Mouse (Mus musculus): Measurements from ENCODE around the gene Orm3.
A peak's percentile ranks its signal among the peaks of the same experiment; 100 is the strongest.

Gene Orm3

DNA sequence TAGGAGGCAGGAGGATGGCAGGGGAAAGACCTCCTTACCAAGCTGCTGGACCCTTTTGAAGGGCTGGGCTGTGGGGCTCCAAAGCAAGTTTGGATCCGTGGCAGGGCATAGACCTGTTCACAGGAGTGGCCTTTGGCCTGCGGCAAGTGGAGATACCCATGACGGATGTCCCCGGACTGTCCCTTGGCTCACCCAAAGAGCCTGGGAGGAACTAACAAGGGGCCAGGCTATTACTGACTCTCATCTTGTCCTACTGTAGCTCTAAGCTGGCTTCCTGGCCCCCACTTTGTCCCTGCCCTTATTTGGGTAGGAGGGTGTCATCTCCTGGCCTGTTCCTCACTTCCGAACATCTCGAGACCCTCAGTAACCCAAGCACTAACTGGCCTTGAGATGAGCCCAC, 46.6 kb downstream of the Orm3 start:
- DNase-seq (ENCODE audit: low read depth) = no peak

DNA sequence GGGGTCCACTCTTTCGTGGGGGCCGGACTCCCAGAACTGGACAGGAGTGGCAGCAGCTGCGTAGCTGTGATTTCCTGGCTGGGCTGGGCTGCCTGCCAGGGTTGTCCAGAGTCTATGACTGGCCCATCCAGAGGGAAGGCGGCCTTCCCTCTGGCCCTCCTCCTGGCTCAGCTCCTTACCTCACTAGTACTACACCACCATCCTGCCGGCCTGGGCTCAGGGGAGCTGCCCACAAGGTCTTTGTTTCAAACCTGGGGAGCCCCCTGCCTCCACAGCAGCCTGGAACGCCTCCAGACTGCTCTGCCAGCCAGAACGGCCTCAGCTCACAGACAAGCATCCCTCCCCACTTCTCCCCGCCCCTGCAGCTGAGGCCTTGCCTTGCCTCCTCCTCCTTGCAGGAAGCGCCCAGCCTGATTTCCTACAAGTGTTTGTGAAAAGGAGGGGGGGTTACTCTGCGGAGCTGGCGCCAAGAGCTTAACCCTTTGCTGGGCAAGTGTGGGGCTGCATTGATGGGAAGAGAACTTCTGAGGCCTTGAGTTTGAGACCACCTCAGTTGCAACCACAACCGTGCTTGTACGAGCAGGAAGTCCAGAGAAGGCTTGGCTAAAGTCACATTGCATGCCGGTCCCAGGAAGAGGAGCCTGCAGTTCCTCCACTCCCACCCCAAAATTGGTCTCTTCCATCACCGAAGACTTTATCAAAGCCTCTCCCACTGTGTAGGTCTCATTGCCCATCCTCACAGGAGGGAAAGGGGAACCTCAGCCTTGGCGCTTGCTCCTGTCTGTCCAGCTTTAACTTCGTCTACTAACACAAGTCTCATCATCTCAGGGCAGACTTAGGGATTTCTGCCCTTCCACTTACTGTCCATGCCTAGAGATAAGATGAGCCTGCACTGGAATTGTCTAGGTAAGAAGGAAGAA, 47.3 kb downstream of the Orm3 start, which contains the start of gene Akna:
TSS of gene Akna (minus strand) at position 315 of the 920 bp plus-strand sequence.
- DNase-seq (ENCODE audit: low read depth) = peak; percentile 6

DNA sequence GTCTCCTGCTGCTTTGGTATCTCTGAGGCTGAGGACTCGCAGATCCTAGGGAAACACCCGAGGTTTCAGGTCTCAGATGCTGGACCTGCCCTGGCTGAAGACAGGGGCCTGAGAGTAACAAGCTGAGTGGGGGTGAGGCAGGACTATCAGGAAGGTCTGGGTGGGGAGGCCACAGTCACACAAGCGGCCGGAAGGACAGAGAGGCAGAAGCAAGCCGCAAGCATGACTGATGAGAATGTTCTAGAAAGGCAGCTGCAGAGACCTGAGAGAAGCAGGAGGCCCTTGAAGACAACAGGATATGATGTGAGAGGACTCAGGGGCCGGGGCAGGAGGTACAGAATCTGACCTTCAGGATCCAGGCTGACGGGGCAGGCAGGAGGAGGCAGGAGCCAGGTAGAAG, 48.2 kb downstream of the Orm3 start:
- no peak for DNase-seq (ENCODE audit: low read depth)

GRCm38 (mm10) chr4:63405051-63405450, 49.1 kb downstream of the Orm3 start:
- DNase-seq (ENCODE audit: low read depth) = no peak

DNA sequence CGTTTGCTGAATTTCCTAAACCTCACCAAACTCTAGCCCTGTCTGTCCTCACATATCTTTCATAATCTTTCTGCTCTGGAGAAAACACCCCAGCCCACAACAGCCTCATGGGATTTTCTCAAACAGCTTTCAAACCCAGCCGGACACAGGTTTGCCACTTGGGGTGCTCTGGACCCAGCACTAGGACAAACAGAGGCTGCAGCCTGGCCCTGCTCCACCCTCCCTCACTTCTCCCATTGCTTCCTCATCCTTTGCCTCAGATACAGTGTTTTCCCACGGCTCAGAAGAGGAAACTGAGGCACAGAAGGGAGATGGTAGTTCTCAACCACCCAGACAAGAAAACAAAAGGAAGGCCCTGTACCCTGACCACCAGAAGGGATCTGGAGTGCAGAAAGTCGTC, 49.7 kb downstream of the Orm3 start:
- no peak for DNase-seq (ENCODE audit: low read depth)

DNA sequence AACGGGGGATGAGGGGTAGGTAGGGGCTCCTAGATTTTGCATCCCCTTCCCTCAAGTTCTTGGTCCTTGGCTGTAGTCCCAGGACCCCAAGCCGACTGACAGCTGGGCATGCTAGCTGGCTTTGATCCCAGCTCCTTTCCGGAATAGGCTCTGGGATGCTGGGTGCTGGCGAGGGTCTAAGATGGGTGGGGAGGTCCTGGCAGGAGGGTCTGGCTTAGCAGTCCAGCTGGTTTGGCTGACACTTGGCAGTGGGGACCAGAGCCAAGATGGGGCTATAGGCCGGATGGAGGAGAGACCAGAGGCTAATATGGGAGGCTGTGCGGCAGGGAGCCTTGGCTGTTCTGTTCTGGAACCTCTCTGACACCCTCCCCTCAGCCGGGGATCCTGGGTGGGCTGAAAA, 52.3 kb downstream of the Orm3 start:
- no peak for DNase-seq (ENCODE audit: low read depth)

DNA sequence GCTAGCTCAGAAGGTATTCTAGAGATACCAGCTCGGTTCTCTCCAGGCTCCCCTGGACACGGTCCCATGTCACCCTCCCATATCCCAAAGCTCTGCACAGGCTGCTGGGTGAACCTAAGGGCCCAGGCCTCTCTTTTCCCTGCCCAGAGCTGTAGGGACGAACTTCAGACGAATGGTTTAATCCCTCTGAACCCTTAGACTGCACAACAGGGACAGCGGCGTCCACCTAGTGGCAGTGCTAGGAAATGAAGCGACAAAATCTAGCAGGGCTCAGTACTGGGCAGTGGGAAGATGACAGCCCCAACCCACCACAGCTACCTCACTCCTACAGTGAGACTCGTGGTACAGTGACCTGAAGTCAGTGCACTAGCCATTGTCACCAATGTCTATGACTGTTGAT, 52.7 kb downstream of the Orm3 start:
- peak; percentile 1 for DNase-seq (ENCODE audit: low read depth)

Measured in 416B (cell line).